ENCODE assay signal across 8 mouse cellular contexts in the genomic region with DNA sequence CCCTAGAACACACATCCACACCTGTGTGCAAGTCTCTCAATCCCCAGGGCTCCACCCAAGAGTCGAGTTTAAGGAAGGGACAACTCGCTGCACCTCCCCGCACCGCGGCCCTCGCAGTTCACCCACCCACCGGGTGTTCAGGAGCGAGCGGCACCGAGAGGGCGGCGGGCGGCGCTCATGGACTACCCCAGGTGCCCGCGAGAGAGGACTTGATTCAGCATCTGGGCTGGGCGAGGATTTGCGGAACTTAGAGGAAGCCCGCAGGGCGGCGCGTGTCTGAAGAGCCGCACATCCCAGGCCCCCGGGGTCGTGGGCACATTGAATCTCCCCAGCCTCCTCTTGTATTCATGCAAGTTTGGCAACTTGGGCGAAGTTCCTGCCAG. TPM values are rescaled to one million over a fixed set of nuclear protein-coding genes. Genes with fewer than 3 reads are reported as not detected.
DNase-seq lines count a peak whose midpoint lies in the region; ATAC-seq lines count a peak whose summit lies in the region.

No protein-coding gene starts in this region.

- DNase-seq in CD8-positive naive resting alpha-beta T cell, adult 2 months (ENCODE audit: low read depth in 2 of 2, low spot score in 2 of 2): peak; percentile 78
- DNase-seq in adrenal gland, adult 8-10 months: peak; percentile 31
- DNase-seq in hindbrain, embryonic 10.5 days (ENCODE audit: low spot score): peak; percentile 71
- DNase-seq in left cerebral cortex, postnatal 10 days (ENCODE audit: extremely low spot score in 1 of 2, low spot score in 2 of 2): peak; percentile 63 to 84
- DNase-seq in right cerebral cortex, adult 2 months (ENCODE audit: low spot score in 2 of 2): peak; percentile 71 to 77
- DNase-seq in yolk sac, embryonic 10.5 days (ENCODE audit: low spot score): no peak

- no peaks in the 10 kb centered on the region for H3K9me3 ChIP-seq in forebrain, embryonic 13.5 days (replicated peaks)
- H3K9me3 ChIP-seq in hindbrain, embryonic 10.5 days: no peaks in the 10 kb centered on the region
- no peaks in the 10 kb centered on the region for H3K9me3 ChIP-seq in megakaryocyte, embryonic 14.5 days

- peak overlapping the region; percentile 90 for H3K4me3 ChIP-seq in forebrain, embryonic 13.5 days
- H3K4me3 ChIP-seq in hindbrain, embryonic 10.5 days: peak overlapping the region; percentile 66
- peak overlapping the region; percentile 94 for H3K4me3 ChIP-seq in megakaryocyte, embryonic 14.5 days (replicated peaks)

- ATAC-seq in forebrain, embryonic 13.5 days: peak; percentile 37

- H3K4me2 ChIP-seq in forebrain, embryonic 13.5 days: peak overlapping the region; percentile 70

- intact Hi-C loops in left cerebral cortex, postnatal 10 days (cut with DNase I): loop anchor here (5.0 kb wide), 4 partner anchors 87 to 298 kb away; no protein-coding TSS in a partner anchor

- H3K4me1 ChIP-seq in forebrain, embryonic 13.5 days: peaks cover 57% of the 10 kb centered on the region
- H3K4me1 ChIP-seq in hindbrain, embryonic 10.5 days (replicated peaks): peaks cover 75% of the 10 kb centered on the region
- H3K4me1 ChIP-seq in megakaryocyte, embryonic 14.5 days: peaks cover 17% of the 10 kb centered on the region

- H3K27me3 ChIP-seq in forebrain, embryonic 13.5 days: 0 out of 2 replicates have a peak, but pooled peaks cover 4% of the 10 kb centered on the region
- H3K27me3 ChIP-seq in hindbrain, embryonic 10.5 days (ENCODE audit: insufficient read depth, poor library complexity, severe bottlenecking): peaks cover 36% of the 10 kb centered on the region
- peaks cover 90% of the 10 kb centered on the region for H3K27me3 ChIP-seq in megakaryocyte, embryonic 14.5 days (replicated peaks)

- peak overlapping the region; percentile 98 for H3K27ac ChIP-seq in forebrain, embryonic 13.5 days
- H3K27ac ChIP-seq in hindbrain, embryonic 10.5 days: peak overlapping the region; percentile 96

- peak overlapping the region; percentile 99 for H3K9ac ChIP-seq in forebrain, embryonic 13.5 days

- H3K36me3 ChIP-seq in forebrain, embryonic 13.5 days (ENCODE audit: poor library complexity, severe bottlenecking): peaks cover 6% of the 10 kb centered on the region; the same call in 1 of the 2 replicates
- H3K36me3 ChIP-seq in hindbrain, embryonic 10.5 days: peaks cover 4% of the 10 kb centered on the region
- no peaks in the 10 kb centered on the region for H3K36me3 ChIP-seq in megakaryocyte, embryonic 14.5 days (replicated peaks; ENCODE audit: low read length)

- 0% methylated on average over 26 of the region's 26 CpGs for WGBS in forebrain, embryonic 13.5 days
- WGBS in hindbrain, embryonic 10.5 days: under 1% methylated on average over 26 of the region's 26 CpGs

RNA-seq across cellular contexts. Expression of a gene that starts 1.1 kb away (rescaled TPM):
- total RNA-seq in adrenal gland, adult 8-10 months (2022): 1 to 10 TPM; 2.8 to 3.3 (median 3.0) TPM
- polyA plus RNA-seq in forebrain, embryonic 13.5 days (2015; fragmentation: Nextera tagmentation; extraction: Ambion mirVana): 26.2 and 31.6 TPM in 2 replicates
- 9.5 and 13.4 TPM in 2 replicates for polyA plus RNA-seq in hindbrain, embryonic 10.5 days (2016; fragmentation: Nextera tagmentation; extraction: Ambion mirVana)
- 10 to 100 TPM; 21.4 to 29.7 TPM for total RNA-seq in left cerebral cortex, postnatal 10 days (2021)
- polyA plus RNA-seq in megakaryocyte, embryonic 14.5 days (2012; ENCODE audit: insufficient read depth, low replicate concordance): 0.27 TPM in 1 of 2 replicates, not detected in the other
